Comparison of ENCODE assay signal across 18 mouse cellular contexts in genomic region chr10:71409948-71410347, GRCm38 (mm10).
"Had no signal": no experiment of that assay in that cellular context is flagged by ENCODE, and none has a peak within 500 bp of the region (broad histone marks: within the 10 kb centered on the region; RNA-seq: fewer than 3 reads in every experiment).

No protein-coding gene starts in this region.

- H3K27ac ChIP-seq: limb, embryonic 10.5 days; limb, embryonic 13.5 days; liver, embryonic 12.5 days; liver, embryonic 15.5 days; midbrain, embryonic 10.5 days; midbrain, embryonic 13.5 days had no signal

- H3K36me3 ChIP-seq: limb, embryonic 10.5 days; limb, embryonic 13.5 days; liver, embryonic 12.5 days; liver, embryonic 15.5 days; midbrain, embryonic 10.5 days; midbrain, embryonic 13.5 days had no signal

- ATAC-seq: inflammation-experienced regulatory T-cells, adult 6 months; intestine, embryonic 16.5 days; liver, embryonic 12.5 days; midbrain, embryonic 13.5 days; midbrain, embryonic 16.5 days had no signal

- H3K9me3 ChIP-seq: limb, embryonic 10.5 days; limb, embryonic 13.5 days; liver, embryonic 12.5 days; liver, embryonic 15.5 days; midbrain, embryonic 13.5 days had no signal

- H3K27me3 ChIP-seq: limb, embryonic 13.5 days; liver, embryonic 12.5 days; liver, embryonic 15.5 days; megakaryocyte, embryonic 14.5 days; midbrain, embryonic 13.5 days had no signal

- H3K9ac ChIP-seq: limb, embryonic 13.5 days; liver, embryonic 12.5 days; liver, embryonic 15.5 days; lung, embryonic 14.5 days; midbrain, embryonic 13.5 days had no signal

- DNase-seq: kidney, adult 2 months; kidney, postnatal 10 days; kidney, postnatal 4 days; liver; lung, embryonic 14.5 days; thymus, adult 18-20 months; thymus, postnatal 36 days had no signal

- H3K4me1 ChIP-seq: limb, embryonic 10.5 days; limb, embryonic 13.5 days; liver, embryonic 12.5 days; liver, embryonic 15.5 days; midbrain, embryonic 10.5 days; midbrain, embryonic 13.5 days had no signal

- H3K4me3 ChIP-seq: limb, embryonic 10.5 days; limb, embryonic 13.5 days; liver, embryonic 12.5 days; liver, embryonic 15.5 days; megakaryocyte, embryonic 14.5 days; midbrain, embryonic 10.5 days; midbrain, embryonic 13.5 days; myocyte had no signal

- H3K4me2 ChIP-seq: limb, embryonic 13.5 days; liver, embryonic 12.5 days; liver, embryonic 15.5 days; lung, embryonic 14.5 days; midbrain, embryonic 13.5 days had no signal
